Mouse (Mus musculus) embryonic fibroblast, embryonic 13.5 days (primary cell): ENCODE measurements around the gene Rprml.

ENCODE experiments used
- CTCF ChIP-seq: IDR thresholded peaks from 2 replicates; pipeline ENCODE4 v1.5.1; 2011; ENCODE audit warnings: mild to moderate bottlenecking, control low read depth, low read length, moderate library complexity, borderline replicate concordance; ENCODE audit not compliant: insufficient read depth
- POLR2A ChIP-seq: IDR thresholded peaks from 2 replicates; pipeline ENCODE4 v1.6.1; 2011; ENCODE audit warnings: low read depth, mild to moderate bottlenecking, control low read depth, low read length, moderate library complexity

DNA sequence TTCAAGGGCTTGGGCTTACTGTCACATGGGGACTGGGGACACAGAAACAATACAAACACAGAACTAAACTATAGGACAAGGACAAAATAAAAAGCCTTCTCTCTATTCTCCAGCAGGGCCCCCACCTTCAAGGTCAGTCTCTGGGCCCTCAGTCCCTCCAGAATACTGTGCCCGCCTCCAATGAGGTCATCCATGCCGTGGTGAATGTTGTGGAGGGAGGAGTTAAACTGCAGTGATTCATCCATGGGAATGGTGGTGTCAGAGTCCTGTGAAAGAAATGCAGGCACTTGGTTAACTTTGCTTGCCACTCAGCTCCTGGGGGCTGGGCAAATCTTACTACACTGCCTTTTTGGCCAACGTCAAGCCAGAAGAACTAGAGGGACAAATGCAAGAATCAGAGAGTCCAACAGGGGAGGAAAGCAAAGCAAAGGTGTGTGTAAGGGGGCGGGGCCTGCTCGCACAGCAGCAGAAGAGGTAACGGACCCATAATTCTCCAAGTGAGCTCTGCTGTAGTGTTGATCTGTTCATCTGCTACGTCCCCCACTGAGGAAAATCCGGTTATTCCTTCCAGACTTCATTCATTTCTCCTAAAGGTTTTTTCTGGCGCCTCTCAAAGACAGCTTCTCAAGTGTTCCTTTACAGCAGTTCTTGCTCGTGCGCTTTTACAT, 34.4 kb downstream of the Rprml start:
- TF ChIP-seq CTCF (no peak), POLR2A (no peak)
